Mouse (Mus musculus): ENCODE measurements around the gene Prkch. TPM values are rescaled to one million over a fixed set of nuclear protein-coding genes. Genes with fewer than 3 reads are reported as not detected.

Prkch gene
- total RNA-seq, 4 experiments from 2014 or later, result 11.8 to 20.1 (median 17.1) TPM

GRCm38 (mm10) chr12:73583318-73583717 lies 1.3 kb upstream of the Prkch start:
- DNase-seq, result no peak

GRCm38 (mm10) chr12:73583813-73584609 lies 585 bp upstream of the Prkch start:
- DNase-seq, result no peak

- no peak for DNase-seq
Observed at GRCm38 (mm10) chr12:73585241-73585801, 725 bp downstream of the Prkch start.

GRCm38 (mm10) chr12:73585850-73586249 lies 1.3 kb downstream of the Prkch start:
- DNase-seq, result no peak

- no peak for DNase-seq
Observed at GRCm38 (mm10) chr12:73587262-73587661, 2.7 kb downstream of the Prkch start.

DNA sequence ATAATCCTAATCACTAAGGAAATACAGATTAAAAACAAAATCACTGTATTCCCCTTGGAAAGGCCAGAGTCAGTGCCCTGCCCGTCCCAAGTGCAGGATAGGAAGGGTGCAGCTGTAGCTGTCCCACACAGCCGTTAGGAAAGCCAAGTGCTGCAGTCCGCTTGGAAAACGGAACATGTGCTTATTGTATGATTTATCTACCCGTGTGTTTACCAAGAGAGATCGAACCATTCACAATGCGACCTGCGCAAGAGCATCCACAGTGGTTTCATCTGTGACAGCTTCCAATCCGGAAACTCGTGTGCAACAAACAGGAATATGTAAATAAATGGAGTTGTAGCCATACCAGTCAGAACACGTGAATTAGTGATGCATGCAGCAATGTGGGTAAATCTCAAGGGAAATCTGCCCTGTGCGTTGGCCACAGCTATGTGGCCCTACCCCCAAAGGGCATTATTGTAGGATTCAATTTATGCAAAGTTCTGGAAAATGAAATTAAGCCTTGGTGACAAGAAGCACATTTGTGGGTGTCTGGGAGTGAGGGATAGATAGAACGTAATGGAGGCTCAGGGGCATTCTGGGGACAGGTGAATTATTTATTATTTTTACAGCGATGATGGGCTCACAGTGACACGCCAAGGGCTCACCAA lies 6.2 kb downstream of the Prkch start:
- DNase-seq, result no peak

DNA sequence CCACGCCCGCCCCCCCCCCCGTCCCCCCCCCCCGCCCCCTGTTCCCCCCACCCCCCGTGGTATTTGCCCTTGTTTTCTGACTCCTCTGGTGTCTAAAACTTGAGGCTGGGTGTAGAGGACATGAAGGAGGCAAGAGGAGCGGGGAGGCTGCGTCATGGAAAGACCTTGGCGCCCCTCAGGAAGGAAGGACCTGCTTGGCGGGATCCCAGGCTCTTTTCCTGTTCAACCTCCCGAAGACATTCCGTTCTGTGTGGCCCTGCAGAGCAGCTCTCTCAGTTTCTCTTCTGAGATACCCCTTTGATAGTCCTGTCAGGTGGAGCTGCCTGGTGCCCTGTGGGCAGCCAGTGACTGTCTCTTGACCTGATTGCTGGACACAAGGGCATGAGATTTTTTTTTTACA lies 7.0 kb downstream of the Prkch start:
- DNase-seq, result peak; percentile 70

DNA sequence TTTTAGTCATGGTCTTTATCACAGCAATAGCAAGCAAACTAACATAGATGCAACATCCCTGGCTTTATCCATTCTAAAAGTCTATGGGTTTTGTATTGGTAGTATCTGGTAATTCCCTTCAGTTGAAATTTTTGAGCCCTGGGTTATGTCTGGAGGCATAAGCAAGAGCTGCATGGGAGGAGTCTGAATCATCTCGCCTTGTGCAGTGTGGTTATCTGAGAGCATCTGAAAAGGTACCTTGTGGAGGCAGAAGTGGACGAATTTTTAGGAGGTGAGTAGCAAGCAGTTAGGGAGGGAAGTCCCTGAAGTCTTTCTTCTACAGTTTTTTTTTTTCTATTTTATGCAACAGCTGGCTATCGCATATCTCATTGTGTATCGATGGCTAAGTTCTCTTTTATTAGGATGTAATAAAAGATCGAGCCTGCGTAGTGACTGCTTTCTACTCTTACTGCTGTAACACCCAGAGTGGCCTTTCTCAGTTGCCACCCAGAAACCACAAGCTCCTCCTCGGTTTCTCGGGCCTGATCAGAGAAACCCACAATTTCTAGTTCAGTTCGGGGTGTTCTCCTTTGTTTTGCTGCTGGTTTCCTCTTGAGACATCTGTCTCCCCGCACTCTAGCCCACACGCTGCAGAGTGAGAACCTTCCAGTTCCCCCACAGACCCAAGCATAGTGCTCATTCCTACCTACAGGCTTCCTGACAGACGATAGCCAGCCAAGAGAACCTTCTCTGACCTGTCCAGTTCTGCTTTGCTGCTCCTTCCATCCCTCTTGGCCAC lies 8.6 kb downstream of the Prkch start:
- DNase-seq, result no peak

DNA sequence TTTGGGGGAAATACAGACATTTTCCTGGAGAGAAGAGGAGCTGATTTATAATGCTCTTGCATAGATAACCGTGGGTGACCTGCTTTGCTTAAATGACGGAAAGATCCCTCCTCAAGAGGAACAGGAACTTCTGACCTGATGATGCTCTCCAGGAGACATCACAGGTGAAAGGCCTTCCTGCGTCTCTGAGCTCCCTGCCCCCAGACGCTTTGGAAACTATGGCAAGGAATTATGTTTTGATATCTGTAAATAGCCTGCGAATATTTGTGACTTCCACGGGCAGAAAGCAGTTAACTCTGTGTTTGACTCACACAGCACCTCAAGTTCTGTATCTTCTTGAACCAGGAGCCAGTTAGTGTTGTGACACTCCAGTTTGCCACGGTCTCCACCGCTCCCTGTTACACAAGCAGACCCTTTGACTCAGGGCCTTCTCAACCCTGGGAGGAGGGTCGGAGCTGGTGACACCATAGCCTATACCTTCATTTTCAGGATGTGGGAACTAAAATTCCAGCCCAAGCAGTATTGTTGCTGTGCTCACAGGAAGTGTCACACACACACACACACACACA lies 9.7 kb downstream of the Prkch start:
- DNase-seq, result no peak

- DNase-seq, result no peak
Observed at GRCm38 (mm10) chr12:73595226-73595625, 10.6 kb downstream of the Prkch start.

- DNase-seq, result no peak
Observed at GRCm38 (mm10) chr12:73598241-73598640, 13.6 kb downstream of the Prkch start.

- DNase-seq, result no peak
Observed at GRCm38 (mm10) chr12:73600457-73600856, 15.9 kb downstream of the Prkch start.

DNA sequence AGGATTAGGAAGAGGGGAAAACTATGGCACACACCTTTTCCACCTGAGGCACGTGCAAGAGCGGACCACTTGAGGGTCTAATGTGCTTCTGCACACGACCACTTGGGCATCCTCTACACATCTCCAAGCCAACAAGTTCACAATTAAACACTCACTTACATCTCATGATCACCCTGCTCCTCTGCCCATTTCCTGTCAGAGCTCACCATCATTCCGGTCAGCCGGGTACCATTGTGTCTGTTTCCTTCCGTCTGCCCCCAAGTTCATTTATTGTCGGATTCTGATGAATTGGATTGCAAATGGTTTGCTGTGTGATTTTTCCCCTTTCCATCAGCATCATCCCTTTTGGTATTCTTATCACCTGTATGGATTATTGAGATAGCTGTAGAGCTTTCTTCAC lies 18.4 kb downstream of the Prkch start:
- DNase-seq, result no peak

DNA sequence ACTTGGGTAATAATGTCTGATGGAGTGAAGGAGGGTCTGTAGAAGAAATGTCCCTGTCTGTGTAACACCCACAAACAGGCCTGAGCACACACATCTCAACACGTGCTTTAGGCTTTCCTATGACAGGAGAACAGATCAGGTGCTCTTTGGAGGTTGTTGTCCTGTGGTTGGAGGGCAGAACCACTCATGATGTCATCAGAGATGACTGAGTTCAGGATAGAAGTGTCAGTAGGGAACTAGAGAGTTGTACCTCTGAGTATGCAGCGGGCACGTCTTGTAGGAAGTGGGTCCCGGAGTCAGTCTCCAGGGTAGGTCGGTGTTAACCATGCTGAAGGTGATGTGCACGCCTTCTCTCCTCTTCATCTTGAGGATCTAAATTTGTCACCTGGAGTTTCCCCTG lies 19.1 kb downstream of the Prkch start:
- DNase-seq, result no peak

DNA sequence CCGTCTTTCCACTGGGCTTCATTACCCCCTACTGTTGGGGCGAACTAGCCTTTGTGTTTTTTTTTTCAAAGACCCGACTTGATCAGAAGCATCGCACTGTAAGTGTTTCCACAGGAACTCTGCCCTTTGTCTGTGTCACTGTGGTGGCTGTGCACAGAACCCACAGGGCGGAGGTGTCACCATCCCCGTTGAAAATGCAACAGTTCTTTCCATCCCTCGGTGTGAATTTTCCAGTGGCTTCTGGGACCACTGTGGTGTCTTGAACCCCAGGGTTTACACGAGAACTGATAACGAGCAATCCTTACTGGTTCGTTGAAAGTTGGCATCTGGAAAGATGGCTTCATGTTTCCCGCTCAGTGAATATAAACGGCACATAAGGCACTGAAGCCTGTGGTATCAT lies 20.2 kb downstream of the Prkch start:
- DNase-seq, result no peak

- no peak for DNase-seq
Observed at GRCm38 (mm10) chr12:73605174-73605573, 20.6 kb downstream of the Prkch start.

- DNase-seq, result no peak
Observed at GRCm38 (mm10) chr12:73607381-73608064, 22.9 kb downstream of the Prkch start.

- DNase-seq, result no peak
Observed at GRCm38 (mm10) chr12:73608065-73608397, 23.4 kb downstream of the Prkch start.

DNA sequence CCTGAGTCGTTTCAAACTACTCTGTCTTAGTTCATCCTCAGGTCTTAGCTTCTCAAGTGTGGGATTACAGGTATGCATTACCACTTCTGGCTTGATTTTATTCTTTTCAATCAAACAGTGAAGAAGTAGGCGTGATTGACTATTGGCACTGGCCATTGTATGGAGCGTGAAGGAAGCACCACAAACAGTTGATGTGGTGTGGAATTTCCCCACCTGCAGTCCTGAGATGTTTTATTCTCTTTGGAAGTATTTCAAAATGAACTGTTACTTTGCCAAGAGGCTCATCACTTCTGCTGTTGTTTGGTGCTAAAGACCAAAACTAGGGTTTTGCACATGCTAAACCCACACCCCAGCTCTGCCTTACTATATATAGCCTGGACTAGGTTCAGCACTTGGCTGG lies 24.7 kb downstream of the Prkch start:
- no peak for DNase-seq

- DNase-seq, result no peak
Observed at GRCm38 (mm10) chr12:73609676-73610545, 25.3 kb downstream of the Prkch start.

GRCm38 (mm10) chr12:73610831-73611370 lies 26.3 kb downstream of the Prkch start:
- DNase-seq, result no peak

Measured in adrenal gland, adult 8-10 months (tissue).